Mouse (Mus musculus): ENCODE measurements around the gene Sp3.
"Not testable (repeated sequence)": the region's sequence is repeated elsewhere in the genome, so short reads cannot be mapped to it uniquely, and the experiment has no call there.

Gene Sp3

GRCm38 (mm10) chr2:72992497-72992896, 12.3 kb upstream of the Sp3 start:
- no peak for DNase-seq (ENCODE audit: low read depth, low spot score)

- DNase-seq (ENCODE audit: low read depth, low spot score): not testable (repeated sequence)
Observed at GRCm38 (mm10) chr2:72988945-72989344, 8.7 kb upstream of the Sp3 start.

GRCm38 (mm10) chr2:72986616-72987015, 6.4 kb upstream of the Sp3 start, which contains the start of gene Gm11084:
Gene Gm11084 (minus strand): TSS chr2:72986716.
- no peak for DNase-seq (ENCODE audit: low read depth, low spot score)

DNA sequence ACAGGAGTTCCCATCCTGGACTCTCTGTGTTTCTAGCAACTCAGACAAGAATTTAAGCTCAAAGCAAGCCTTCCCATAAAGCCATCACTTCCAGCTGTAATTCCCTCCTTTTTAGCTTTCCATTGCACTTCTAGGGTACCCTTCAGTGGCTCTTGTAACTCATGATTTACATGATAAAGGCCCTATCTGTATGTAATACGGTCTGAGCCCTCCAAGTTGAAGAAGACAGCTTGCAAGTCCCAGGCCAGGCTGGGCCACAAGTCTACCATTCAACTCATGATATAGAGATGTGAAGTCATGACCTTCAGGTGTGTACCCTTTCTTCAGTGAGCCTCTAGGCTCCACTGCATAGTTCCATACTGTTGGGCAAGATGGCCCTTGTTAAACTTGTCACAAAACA, 5.3 kb upstream of the Sp3 start:
- DNase-seq (ENCODE audit: low read depth, low spot score): no peak

- no peak for DNase-seq (ENCODE audit: low read depth, low spot score)
Observed at GRCm38 (mm10) chr2:72984806-72985205, 4.6 kb upstream of the Sp3 start.

DNA sequence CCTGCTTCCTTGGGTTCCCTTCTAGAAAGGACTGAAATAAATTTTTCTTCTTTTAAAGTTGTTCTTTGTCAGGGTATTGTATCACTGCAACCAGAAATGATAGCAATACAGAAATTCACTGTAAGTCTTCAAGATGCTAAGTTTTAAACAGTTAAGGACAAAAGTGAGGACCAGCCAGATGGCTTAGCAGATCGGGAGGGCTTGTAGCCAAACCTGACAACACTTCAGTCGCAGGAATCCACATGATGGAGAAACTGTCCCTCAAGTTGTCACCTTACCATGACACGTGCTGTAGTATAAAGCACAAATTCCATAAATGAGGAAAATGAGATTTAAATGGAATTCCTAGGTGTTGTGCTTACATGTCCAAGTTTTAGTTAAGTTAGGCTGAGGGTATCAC, 3.0 kb upstream of the Sp3 start:
- no peak for DNase-seq (ENCODE audit: low read depth, low spot score)

DNA sequence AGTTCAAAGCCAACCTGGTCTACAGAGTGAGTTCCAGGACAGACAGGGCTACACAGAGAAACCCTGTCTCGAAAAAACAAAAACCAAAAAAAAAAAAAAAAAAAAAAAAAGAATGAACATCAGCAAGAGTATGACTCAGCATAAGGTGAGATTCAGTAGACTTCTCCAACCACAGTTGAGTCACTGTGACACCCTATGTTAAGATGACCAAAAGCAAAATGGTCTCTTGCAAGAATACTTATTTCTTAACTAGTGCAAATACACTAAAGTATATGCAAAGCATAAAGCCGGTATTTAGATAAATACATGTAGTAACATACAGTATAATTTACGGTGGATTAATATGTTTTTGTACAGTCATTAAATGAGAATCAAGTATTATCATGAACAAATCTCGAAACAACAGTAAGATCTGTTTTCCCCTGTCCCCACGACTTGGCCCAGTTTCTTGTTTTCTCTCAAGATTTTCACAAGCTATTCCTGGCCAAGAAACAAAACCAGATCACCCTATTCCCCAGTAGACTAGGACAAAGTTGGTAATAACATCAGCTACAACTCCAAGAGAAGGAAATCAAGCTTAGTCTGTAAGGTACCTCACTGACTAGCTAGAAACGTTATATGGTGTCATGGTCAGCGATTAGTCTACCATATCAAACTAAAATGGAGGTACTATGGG, 2.0 kb upstream of the Sp3 start:
- DNase-seq (ENCODE audit: low read depth, low spot score): no peak

DNA sequence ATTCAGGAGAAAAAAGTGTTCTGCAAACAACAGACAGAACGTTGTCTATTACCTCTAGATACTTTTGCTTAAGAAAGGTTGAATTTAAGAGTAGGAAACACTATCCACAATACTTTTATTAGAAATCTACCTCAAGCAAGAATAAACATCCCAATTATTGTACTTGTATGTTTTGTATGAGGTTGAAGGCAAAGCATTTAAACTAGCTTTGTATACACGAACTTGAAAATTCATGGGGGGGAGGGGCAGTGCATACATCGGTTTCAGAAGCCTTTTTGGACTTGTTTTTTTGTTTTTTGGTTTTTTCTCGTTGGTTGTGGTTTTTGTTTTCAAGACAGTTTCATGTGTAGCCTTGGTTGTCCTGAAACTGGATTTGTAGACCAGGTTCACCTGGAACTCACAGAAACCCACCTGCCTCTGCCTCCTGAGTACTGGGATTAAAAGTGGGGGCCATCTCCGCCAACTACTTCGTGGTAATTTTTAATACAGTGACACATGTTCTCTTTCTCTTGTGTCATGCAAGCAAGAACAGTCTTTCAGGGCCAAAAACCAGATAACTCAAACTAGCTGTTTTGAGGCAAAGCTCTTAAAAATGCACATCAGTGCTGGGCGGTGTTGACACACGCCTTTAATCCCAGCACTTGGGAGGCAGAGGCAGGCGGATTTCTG, 1.3 kb upstream of the Sp3 start:
- no peak for DNase-seq (ENCODE audit: low read depth, low spot score)

- DNase-seq (ENCODE audit: low read depth, low spot score): no peak
Observed at GRCm38 (mm10) chr2:72981075-72981420, 802 bp upstream of the Sp3 start.

DNA sequence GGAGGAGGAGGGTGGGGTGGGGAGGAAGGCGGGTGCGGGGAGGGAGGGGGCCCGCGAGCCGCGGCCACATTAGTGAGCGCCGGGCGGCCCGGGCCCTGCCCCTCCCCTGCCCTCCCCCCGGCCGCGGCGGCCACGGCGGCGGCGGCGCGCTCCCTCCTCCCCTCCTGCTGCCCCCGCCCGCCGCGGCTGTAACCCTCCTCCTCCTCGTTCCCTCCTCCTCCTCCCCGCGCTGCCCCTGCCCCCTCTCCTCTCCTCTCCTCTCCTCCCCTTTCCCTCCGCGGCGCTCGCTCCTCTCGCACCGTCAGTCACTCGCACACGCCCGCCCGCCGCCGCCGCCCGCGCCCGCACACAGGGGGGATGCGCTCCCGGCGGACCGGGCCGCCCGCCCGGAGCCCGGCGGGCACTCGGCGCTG, 581 bp downstream of the Sp3 start:
- no peak for DNase-seq (ENCODE audit: low read depth, low spot score)

GRCm38 (mm10) chr2:72978901-72979658, 1.2 kb downstream of the Sp3 start:
- peak; percentile 53 for DNase-seq (ENCODE audit: low read depth, low spot score)

DNA sequence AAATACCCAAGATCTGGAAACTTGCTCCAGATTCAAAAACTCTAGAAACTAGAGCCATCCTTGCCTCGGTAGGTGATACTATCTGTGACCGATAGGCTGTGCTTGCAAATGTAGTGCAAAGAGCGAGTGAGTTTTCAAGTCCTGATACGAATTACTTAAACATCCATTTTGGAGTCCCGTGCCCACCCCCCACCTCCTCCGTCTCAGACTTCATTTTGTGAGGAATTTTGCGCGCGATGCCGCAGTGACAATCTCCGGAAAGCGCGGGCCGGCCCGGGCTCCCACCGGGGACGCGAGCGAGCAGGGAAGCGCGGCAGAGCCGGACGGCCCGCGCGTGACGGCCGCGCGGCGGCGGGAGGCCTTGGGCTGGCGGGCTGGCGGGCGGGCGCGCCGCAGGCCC, 1.8 kb downstream of the Sp3 start:
- DNase-seq (ENCODE audit: low read depth, low spot score): no peak

DNA sequence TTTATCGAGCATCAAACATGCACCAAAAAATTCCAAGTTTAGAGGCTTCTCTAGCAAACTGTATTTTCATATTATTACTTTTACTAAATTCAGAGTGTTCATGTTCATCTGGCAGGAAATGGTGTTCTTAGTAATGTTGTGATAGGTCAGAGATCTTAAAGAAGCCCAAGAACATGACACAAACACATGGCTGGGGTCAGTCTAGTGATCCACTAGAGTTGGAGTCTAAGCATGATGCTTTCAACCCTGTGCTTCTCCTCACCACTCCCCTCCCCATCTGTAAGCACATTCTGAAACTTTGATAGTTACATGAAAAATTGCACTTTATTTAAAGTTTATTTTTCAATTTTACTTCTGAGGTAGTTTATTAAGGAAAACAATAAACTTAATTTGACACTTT, 3.0 kb downstream of the Sp3 start:
- no peak for DNase-seq (ENCODE audit: low read depth, low spot score)

DNA sequence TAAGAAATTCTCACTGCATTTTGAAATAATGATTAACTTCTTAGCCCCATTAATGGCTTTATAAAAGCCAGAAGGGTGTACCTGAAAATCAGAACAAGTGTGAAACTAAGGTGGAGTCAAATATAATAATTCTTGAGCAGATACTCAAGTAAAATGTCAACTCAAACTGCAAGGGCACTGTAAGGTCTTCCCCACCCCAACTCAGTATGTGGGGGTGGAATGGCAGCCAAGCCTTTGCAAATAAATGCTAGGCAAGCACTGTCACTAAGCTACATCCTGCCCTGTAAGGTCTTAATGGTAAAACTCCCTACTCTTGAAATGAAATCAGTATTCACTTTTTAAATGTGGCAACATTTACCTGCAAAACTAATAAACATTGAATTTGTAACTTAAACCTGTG, 4.2 kb downstream of the Sp3 start:
- no peak for DNase-seq (ENCODE audit: low read depth, low spot score)

DNA sequence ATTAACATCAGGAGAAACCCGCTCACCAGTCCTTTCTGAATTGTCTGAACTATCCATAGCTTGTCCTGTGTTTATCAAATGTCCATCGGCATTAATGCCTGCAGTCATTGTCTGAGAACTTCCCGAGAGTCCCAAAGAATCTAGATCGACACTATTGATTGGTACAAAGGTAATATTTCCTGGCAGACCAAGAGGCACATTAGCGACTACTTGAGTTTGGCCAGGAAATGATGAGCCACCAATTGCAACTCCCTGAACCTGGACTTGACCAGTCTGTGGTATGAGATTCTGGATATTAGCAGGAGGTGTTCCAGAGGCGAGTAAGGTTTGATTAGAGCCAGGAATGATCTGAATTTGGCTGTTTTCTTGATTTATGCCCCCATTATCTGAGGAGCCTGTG, 9.4 kb downstream of the Sp3 start:
- DNase-seq (ENCODE audit: low read depth, low spot score): no peak

DNA sequence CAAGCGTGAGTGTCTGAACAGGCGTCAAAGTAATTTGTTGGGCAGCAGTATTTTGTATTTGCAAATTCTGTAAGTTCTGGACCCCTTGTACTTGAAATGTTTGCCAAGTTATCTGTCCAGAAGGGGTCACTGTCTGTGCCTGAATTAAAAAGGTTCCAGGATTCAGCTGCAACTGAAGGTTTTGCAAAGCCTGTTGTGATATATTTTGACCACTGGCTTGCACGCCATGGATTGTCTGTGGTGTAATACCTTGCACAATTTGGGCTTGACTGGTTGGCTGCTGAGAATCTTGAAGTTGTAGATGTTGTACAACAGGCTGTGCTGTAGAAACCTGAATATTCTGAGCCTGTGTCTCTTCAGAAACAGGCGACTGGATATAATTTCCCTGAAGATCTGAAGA, 9.9 kb downstream of the Sp3 start:
- no peak for DNase-seq (ENCODE audit: low read depth, low spot score)

- DNase-seq (ENCODE audit: low read depth, low spot score): no peak
Observed at GRCm38 (mm10) chr2:72968536-72968935, 11.7 kb downstream of the Sp3 start.

DNA sequence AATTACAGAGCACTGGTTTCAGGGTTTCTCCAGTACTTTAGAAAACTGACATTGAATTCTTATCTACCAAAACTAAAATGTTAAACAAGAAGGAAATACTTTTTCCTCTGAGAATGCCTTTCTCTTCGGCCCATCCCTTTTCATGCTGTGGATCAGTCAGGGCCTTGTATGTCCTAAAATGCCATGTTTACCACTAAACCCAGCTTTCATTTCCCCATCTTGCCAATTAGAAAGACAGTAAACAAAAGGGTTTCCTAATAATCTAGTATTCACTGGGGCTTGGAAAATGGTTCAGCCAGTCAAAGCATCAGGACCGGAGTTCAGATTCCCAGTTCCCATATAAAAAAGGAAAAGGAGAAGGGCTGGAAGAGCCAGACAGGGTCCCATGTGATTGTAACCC, 14.8 kb downstream of the Sp3 start:
- no peak for DNase-seq (ENCODE audit: low read depth, low spot score)

GRCm38 (mm10) chr2:72956415-72956814, 23.8 kb downstream of the Sp3 start:
- no peak for DNase-seq (ENCODE audit: low read depth, low spot score)

- no peak for DNase-seq (ENCODE audit: low read depth, low spot score)
Observed at GRCm38 (mm10) chr2:72952979-72953378, 27.3 kb downstream of the Sp3 start.

GRCm38 (mm10) chr2:72935937-72936336, 44.3 kb downstream of the Sp3 start:
- no peak for DNase-seq (ENCODE audit: low read depth, low spot score)

- no peak for DNase-seq (ENCODE audit: low read depth, low spot score)
Observed at GRCm38 (mm10) chr2:72932186-72932585, 48.1 kb downstream of the Sp3 start.

DNA sequence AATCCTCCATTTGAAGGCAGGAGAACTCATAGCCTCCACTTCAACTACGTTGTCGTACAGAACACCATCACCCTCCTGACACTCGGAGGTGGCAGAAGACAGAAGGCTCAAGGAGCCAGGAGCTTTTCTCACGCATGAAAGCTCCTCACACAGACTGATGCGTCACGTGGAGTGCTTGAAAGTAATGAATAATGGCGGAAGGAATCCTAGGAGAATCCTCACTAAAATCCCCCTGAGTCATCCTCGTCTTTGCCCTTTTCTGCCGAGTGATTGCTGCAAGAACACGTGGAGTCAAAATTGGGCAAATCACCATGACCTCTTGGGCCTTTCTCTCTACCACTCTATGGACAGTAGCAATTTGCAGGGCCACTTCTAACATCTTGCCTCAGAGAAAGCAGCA, 55.3 kb downstream of the Sp3 start:
- no peak for DNase-seq (ENCODE audit: low read depth, low spot score)

Measured in WW6 (cell line).